Mouse (Mus musculus) MN1 (cell line): ENCODE results near the gene Rbm19.
"Not testable (repeated sequence)": the region's sequence is repeated elsewhere in the genome, so short reads cannot be mapped to it uniquely, and the experiment has no call there.

Source experiments
- DNase-seq: peaks from one replicate; pipeline ENCODE4 v3.0.0-alpha.2; 2016; ENCODE audit warnings: low spot score

Rbm19 gene

DNA sequence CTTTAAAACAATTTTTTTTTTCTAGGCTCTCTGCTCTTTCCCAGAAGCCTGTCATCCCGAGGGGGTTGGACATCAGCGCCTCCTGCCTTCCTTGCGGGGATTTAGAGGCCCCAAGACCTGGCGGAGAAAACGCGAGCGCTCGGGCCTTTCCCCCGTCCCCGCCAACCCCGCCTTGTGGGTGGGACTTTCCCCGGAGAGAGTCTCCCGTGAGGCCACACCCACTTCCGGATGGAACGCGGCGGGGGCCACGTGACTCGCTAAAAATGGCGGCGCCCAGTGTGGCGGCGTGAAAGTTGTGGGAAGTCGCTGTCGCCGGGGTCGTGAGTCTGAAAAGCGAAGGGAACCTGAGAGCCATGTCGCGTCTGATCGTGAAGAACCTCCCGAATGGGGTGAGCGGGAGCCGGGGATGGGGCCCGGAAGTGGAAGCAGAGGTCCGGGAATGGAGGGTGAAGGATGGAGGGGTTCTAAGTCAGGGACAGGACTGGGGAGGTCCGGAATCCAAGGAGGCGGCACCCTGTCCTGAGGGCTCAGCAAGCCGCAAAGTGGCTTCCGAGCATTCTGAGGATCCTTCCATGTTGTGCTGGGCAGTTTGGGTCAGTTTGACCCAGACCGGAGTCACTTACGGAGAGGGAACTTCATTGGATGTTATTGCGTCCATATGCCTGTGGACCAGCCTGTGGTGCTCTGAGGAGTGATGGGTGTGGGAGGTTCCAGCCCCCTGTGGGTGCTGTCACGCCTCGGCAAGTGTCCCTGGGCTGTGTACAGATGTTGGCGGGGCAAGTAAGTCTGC, at the start of gene Rbm19:
Gene Rbm19 (plus strand): TSS at position 205 of the 790 bp plus-strand sequence.
- peak; percentile 96 for DNase-seq

- DNase-seq, result no peak
These were observed 49.0 kb upstream of the Rbm19 start for GRCm38 (mm10) chr5:120067266-120067665.

GRCm38 (mm10) chr5:120074101-120074500, 42.2 kb upstream of the Rbm19 start:
- DNase-seq, result no peak

GRCm38 (mm10) chr5:120080027-120080426, 36.2 kb upstream of the Rbm19 start:
- no peak for DNase-seq

DNA sequence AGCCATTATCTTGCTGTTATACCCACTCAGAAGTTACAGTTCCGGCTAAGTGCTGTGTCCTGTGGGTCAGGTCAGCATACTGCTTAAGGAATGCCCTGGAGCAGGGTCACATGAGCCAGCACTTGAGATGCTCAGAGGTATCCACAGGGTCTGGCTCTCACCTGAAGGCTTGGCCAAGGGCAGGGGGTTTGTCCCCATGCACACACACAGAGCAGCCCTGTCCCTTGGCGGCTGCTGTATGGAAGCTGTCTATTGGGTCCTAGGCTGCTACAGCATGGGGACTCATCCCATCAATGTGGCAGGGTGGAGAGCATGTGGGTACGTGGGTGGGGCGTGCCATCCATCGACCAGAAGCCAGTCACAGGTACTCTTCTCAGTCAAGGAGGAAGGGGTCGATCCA, 35.8 kb upstream of the Rbm19 start:
- no peak for DNase-seq

DNA sequence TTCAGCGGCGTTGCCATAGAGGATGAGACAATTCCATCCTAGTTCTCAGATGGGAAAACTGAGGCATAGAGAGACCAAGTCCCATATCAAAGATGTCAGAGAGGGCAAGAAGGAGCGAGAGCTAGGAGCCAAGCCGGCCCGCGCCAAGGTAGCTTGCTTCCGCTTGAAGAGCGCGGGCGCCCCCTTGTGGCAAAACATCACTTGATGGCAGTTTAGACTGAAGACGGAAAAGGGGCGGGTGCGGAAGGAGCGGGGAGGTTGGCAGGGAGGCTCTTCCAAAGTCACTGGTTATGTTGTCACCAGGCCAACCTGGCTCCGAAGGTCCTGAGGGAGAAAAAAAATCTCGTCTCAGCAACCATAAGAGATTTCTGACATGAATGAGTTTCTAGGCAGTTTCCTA, 27.7 kb upstream of the Rbm19 start:
- peak; percentile 85 for DNase-seq

DNA sequence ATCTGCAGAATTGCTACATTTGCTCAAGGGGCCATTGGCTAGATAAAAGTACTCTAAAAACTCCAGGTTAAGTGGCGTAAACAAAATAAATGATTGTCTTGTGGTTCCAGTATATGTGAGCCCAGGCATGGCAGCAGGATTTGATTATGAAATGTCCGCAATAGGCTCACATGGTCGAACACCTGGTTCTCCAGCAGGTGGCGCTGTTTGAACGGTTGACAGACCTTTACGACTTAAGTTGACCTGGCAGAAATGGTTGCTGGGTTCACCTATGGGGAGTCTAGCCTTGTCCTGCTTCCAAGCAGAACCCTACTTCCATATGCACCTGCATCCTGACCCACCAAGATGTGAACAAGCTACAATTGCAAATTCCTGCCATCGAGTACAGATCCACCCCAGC, 21.7 kb upstream of the Rbm19 start:
- DNase-seq, result peak; percentile 48

DNA sequence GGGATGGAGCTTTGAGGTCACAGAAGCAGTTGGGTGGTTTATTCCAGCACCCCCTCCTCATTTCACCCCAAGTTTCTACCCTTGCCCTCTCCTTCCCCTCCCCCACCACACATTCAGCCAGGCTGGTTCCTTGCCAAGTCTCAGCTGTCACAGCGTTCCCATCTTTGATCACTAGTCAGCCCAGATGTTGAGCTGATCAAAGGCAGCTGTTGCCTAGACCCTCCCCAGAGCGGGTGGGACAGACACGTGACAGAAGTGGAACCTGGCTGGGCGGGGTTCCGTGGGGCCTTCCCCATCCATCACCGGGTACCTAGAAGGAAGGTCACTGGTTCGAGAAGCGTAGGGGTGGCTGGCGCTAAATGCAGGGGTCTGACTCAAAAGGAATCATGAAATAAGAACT, 19.2 kb upstream of the Rbm19 start:
- no peak for DNase-seq

- no peak for DNase-seq
These were observed 15.5 kb upstream of the Rbm19 start for GRCm38 (mm10) chr5:120100814-120101213.

- DNase-seq, result no peak
These were observed 14.2 kb upstream of the Rbm19 start for GRCm38 (mm10) chr5:120102097-120102496.

DNA sequence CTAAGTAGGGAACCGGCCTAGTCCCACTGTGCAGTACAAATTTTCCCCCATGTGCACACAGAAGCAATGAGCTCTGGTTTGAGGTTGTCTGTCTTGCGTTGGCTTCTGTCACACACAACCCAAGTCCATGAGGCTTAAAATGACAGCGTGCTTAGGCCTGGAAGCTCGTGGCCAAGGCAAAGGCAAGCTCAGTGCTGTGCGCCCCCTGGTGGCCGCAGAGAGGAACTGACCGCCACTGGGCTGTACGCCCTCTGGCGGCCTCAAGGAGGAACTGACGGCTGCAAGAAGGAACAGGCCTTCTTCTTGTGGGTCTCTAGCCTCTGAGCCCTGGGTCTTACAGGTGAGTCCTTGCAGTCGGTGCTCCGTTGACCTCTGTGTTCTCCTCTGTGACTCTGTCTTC, 13.5 kb upstream of the Rbm19 start:
- peak; percentile 51 for DNase-seq

DNA sequence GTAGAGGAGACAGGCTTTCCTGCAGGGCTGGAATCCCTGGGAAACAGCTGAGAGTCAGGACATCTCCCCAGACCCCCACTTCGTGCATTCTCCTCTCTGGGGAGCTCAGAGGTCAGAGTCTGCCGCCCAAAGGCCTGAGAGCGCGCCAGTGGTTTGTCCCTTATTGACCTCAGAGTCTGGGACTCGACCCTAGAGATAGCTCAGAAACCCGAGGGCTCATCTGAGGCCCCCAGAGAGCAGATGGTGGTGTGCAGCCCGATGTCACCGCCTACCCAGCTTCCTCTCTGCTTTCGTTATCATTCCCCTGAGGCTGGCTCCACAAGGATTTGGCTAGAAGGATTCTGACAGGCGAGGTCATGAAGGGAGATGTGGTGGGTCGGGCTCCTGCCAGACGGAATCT, 12.8 kb upstream of the Rbm19 start:
- no peak for DNase-seq

GRCm38 (mm10) chr5:120106424-120107073, 9.7 kb upstream of the Rbm19 start:
- DNase-seq, result peak; percentile 47

DNA sequence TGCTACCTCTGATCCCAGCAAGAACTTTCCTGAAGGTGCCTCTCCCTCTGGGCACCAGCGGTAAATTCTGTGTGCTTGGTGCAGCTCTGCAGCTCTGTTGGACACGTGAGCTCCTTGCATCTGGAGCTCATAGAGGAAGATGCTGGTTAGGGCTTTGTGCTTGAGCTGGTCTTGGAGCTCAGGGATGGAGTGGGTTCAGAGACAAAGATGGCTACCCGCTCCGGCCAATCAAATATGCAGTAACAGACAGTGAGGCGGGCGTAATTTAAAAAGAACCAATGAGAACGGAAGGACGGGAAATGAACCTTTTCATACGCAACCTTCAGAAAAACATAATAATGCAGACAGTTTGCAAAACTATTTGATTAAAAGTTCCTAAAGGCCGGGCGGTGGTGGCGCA, 1.9 kb upstream of the Rbm19 start:
- no peak for DNase-seq

- DNase-seq, result not testable (repeated sequence)
These were observed 896 bp downstream of the Rbm19 start for GRCm38 (mm10) chr5:120117161-120117560.

DNA sequence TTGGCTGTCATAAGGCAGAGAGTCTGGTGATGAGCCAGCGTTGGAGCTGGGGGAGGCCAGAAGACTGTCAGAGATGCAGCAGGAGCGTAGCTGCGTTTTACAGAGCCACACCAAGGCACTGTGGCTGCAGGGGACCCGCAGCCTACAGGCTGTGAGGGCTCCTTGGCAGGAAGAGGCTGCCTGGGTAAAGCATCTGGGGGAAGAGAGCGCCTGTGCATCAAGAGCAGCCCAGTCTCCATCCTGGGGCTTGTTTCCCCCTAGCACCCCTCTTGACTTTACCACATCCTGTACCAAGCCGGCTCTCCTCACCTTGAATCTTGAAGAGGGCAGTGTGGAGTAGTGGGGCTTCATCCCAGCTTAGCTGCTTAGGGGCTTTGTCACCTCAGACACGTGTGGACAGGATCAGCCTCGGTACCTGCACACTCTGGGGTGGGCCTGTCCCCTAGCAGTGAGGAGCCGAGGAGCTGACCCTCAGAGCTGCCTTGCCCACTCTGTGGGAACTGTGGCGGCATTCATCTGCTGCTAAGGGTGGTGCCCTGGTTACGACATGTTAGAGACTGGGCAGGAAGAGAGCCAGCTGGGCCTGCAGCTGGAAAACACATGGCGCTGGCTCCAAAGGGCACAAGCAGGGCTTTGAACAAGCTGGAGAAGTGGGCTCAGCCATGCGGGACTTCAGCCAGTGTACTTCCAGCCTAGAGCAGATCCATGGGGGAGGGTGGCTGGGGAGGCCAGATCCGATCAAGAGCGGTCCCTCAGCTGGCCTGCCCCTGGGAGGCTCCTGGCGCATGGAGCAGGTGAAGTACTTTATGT, 8.8 kb downstream of the Rbm19 start:
- no peak for DNase-seq

GRCm38 (mm10) chr5:120127641-120128040, 11.4 kb downstream of the Rbm19 start:
- DNase-seq, result no peak

DNA sequence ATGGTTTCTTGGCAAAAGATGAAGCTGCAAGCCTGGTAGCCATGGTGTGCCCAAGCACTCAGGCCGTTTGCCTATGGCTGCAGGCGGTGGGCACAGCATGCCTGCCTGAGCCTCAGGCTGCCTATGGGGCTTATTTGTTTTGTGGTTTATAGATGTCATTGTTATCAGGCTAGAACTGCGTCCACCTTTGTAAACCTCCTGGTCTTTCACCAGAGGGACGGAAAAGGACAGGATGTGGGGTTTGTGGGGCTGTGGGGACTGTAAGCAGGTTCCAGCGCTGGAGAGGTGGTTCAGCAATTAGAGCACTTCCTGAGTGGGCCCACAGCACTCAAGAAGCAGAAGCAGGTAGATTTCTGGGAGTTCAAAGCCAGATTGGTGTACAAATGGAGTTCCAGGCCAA, 12.2 kb downstream of the Rbm19 start:
- DNase-seq, result no peak

DNA sequence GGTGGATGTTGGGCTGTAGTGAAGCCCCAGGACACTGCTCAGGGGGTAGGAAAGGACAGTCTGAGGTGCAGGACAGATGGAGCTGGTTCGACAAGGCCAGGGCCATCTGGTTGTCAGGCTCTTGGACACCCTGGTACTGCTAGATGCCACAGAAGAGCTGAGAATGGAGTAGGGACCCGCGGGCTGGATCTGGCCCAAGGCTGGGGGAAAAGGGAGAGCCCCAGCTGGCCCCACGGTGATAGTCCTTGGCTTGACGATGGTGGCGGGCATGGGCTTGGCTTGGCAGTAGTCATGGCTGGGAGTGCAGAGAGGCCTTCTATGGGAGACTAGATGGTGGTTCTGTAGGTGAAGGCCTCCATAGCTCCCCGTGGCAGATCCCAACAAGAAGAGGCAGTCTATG, 12.8 kb downstream of the Rbm19 start:
- no peak for DNase-seq

DNA sequence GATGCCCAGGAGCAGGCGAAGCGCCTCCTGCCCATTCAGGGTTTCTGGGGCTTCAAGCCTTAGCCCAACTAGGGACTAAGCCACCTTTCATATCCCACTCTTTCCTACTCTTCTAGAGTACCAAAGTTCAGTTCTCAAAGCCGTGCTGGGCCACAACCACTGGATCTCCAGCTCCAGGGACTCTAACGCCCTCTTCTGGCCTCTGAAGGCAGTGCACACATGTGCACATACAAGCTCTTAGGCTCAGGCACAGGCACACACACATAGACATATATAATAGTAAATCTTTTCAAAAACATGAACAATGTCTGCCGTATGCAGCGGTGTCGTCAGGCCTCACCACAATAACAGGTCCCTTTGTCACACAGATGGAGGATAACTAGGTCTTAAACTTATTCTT, 13.5 kb downstream of the Rbm19 start:
- no peak for DNase-seq

DNA sequence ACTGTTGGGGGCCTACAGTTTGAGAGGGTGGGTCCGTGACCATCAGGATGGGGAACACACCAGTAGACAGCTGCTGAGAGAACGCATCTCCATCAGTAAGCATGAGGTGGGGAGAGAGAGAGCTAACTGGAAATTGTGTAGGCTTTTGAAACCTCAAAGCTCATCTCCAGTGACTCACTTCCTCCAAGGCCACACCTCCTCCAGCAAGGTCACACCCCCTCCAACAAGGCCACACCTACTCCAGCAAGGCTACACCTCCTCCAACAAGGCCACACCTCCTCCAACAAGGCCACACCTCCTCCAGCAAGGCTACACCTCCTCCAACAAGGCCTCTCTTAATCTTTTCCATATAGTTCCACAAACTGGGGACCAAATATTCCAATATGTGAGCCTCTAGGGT, 13.9 kb downstream of the Rbm19 start:
- DNase-seq, result peak; percentile 20

DNA sequence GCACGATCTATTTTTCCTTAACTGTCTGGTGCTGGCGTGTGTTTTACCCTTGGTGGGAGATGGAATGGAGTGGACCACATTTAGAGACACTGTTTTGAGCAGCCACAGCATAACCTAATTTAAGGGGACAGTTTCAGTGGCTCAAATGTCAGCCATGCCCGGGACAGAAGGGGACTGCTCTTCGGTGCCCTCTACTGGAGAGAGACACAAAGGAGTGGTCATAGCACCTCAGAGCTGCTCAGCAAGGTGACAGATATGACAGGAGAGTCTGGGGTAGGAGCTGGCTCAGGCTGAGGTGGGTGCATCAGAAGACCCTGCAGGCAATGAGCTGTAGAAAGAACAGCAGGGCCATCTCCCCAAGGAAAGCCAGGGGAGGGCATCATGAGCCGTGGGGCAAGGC, 15.3 kb downstream of the Rbm19 start:
- peak; percentile 35 for DNase-seq

GRCm38 (mm10) chr5:120134000-120134399, 17.7 kb downstream of the Rbm19 start:
- DNase-seq, result peak; percentile 64
